Mouse (Mus musculus) neural tube, embryonic 14.5 days (tissue): ENCODE results near the gene Mtfr1l. TPM values are rescaled to one million over a fixed set of nuclear protein-coding genes. Genes with fewer than 3 reads are reported as not detected.
A peak's percentile ranks its signal among the peaks of the same experiment; 100 is the strongest.

Experiments used
- ATAC-seq: fragments of 200-750 bp; cut with Nextera tagmentation; 2 replicates; pipeline ENCODE4 v1.8.0; 2017; ENCODE audit warnings: low read depth, mild to moderate bottlenecking, moderate TSS enrichment, moderate library complexity
- H3K27ac ChIP-seq: fragments of 300-500 bp; sonication (generic); 2 replicates; pipeline ENCODE4 v1.5.1; 2014; ENCODE audit warnings: low read depth, mild to moderate bottlenecking, control low read depth, low read length, moderate library complexity, mixed read lengths
- H3K27me3 ChIP-seq: fragments of 300-500 bp; sonication (generic); 2 replicates; pipeline ENCODE4 v1.6.1; 2014; ENCODE audit warnings: low read length; ENCODE audit not compliant: control insufficient read depth, insufficient read depth
- H3K36me3 ChIP-seq: fragments of 300-500 bp; sonication (generic); 2 replicates; pipeline ENCODE4 v1.6.1; 2014; ENCODE audit warnings: low read length, mixed read lengths; ENCODE audit not compliant: control insufficient read depth, insufficient read depth
- H3K4me1 ChIP-seq: fragments of 300-500 bp; sonication (generic); 2 replicates; pipeline ENCODE4 v1.6.1; 2014; ENCODE audit warnings: low read length; ENCODE audit not compliant: control insufficient read depth, insufficient read depth
- H3K4me2 ChIP-seq: fragments of 300-500 bp; sonication (generic); 2 replicates; pipeline ENCODE4 v1.6.1; 2014; ENCODE audit warnings: mild to moderate bottlenecking, low read depth, low read length, control low read depth
- H3K4me3 ChIP-seq: fragments of 300-500 bp; sonication (generic); 2 replicates; pipeline ENCODE4 v1.5.1; 2014; ENCODE audit warnings: low read depth, low read length, control low read depth, mixed read lengths
- H3K9ac ChIP-seq: fragments of 300-500 bp; sonication (generic); replicated peaks from 2 replicates; pipeline ENCODE4 v1.6.1; 2014; ENCODE audit warnings: low read depth, mild to moderate bottlenecking, control low read depth, low read length, mixed read lengths
- H3K9me3 ChIP-seq: fragments of 300-500 bp; sonication (generic); 2 replicates; pipeline ENCODE4 v1.6.1; 2016; ENCODE audit warnings: low read length; ENCODE audit not compliant: control insufficient read depth
- WGBS: fragments of 180-500 bp; shearing (Covaris S2); extraction: QIAGEN DNeasy Blood & Tissue Kit; methylation state at CpG from one replicate; pipeline ENCODE4 v1.1.7; 2014; 5-methylcytosine and 5-hydroxymethylcytosine counted together
- polyA plus RNA-seq: library from polyadenylated mRNA; unstranded; fragments of >200 nt; fragmentation: Nextera tagmentation; extraction: Ambion mirVana; gene quantifications from 2 replicates; pipeline ENCODE4 v1.2.1, GENCODE M21; 2014

The Mtfr1l gene
- polyA plus RNA-seq, result 195 and 199 TPM in 2 replicates

- peak within 1 kb of the TSS; percentile 76 for H3K27ac ChIP-seq
Measured at GRCm38 (mm10) chr4:134534932-134535786, at the start of gene Mtfr1l. Gene Mtfr1l (minus strand): TSS chr4:134535387.

GRCm38 (mm10) chr4:134583513-134583912 is 48.3 kb upstream of the Mtfr1l start:
- Histone ChIP-seq H3K9me3 (no peaks in the 10 kb centered on the region), H3K27ac (no peak overlapping the region), H3K36me3 (no peaks in the 10 kb centered on the region), H3K4me2 (no peak overlapping the region), H3K27me3 (no peaks in the 10 kb centered on the region), H3K9ac (no peak overlapping the region), H3K4me3 (no peak overlapping the region), H3K4me1 (peaks cover 14% of the 10 kb centered on the region)
- no peak for ATAC-seq
- WGBS, result 71% methylated on average over 3 of the region's 3 CpGs

More at GRCm38 (mm10) chr4:134534932-134535786, at the start of gene Mtfr1l:
- WGBS, result under 1% methylated on average over 69 of the region's 71 CpGs
- H3K27me3 ChIP-seq, result no peaks in the 10 kb centered on the region
- H3K4me2 ChIP-seq, result peak within 1 kb of the TSS; percentile 83
- peaks cover 16% of the 10 kb centered on the region for H3K4me1 ChIP-seq
- peak within 1 kb of the TSS; percentile 78 for H3K9ac ChIP-seq
- H3K36me3 ChIP-seq, result peaks cover 26% of the 10 kb centered on the region
- H3K9me3 ChIP-seq, result no peaks in the 10 kb centered on the region
- ATAC-seq, result peak; percentile 97
- H3K4me3 ChIP-seq, result peak within 1 kb of the TSS; percentile 98

DNA sequence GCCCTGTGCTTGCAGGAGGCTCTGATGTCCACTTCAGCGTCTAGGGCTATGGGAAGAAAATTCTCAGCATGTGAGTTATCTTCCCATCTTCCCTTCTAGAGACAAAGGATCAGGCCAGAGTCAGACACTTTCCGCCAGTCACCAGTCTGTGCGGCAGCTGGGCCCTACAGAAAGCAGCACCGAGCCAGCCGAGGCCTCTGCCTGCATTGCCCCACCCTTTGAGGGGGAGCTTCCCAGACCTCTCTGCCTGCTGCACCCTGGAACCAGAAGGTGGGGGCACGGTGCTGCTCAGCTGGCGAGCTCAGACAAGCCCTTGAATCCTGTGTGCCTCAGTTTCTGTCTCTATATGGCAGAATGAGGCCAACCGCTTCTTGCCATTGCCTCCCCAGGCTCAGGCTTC is 46.2 kb upstream of the Mtfr1l start:
- Histone ChIP-seq H3K27me3 (no peaks in the 10 kb centered on the region), H3K4me1 (peaks cover 9% of the 10 kb centered on the region), H3K9ac (no peak overlapping the region), H3K4me3 (no peak overlapping the region), H3K27ac (no peak overlapping the region), H3K4me2 (no peak overlapping the region), H3K9me3 (no peaks in the 10 kb centered on the region), H3K36me3 (no peaks in the 10 kb centered on the region)
- 49% methylated on average over 8 of the region's 8 CpGs for WGBS
- ATAC-seq, result no peak

- H3K4me2 ChIP-seq, result no peak overlapping the region
- 57% methylated on average over 15 of the region's 15 CpGs for WGBS
- H3K4me3 ChIP-seq, result no peak overlapping the region
- peak overlapping the region; percentile 39; the same call in 1 of the 2 replicates for H3K27ac ChIP-seq
- no peak overlapping the region for H3K9ac ChIP-seq
- peaks cover 9% of the 10 kb centered on the region for H3K4me1 ChIP-seq
- ATAC-seq, result 0 out of 2 replicates have a peak, but pooled peaks have one; percentile 60
- no peaks in the 10 kb centered on the region for H3K9me3 ChIP-seq
- no peaks in the 10 kb centered on the region for H3K36me3 ChIP-seq
- no peaks in the 10 kb centered on the region for H3K27me3 ChIP-seq
Measured at GRCm38 (mm10) chr4:134580351-134581148, 45.4 kb upstream of the Mtfr1l start.

GRCm38 (mm10) chr4:134579620-134580019 is 44.4 kb upstream of the Mtfr1l start:
- 0 out of 2 replicates have a peak overlapping the region, but pooled peaks have one; percentile 7 for H3K27ac ChIP-seq
- no peak overlapping the region for H3K9ac ChIP-seq
- no peak overlapping the region for H3K4me2 ChIP-seq
- H3K36me3 ChIP-seq, result no peaks in the 10 kb centered on the region
- ATAC-seq, result no peak
- H3K9me3 ChIP-seq, result no peaks in the 10 kb centered on the region
- WGBS, result 27% methylated on average over 5 of the region's 5 CpGs
- H3K4me1 ChIP-seq, result peaks cover 9% of the 10 kb centered on the region
- no peaks in the 10 kb centered on the region for H3K27me3 ChIP-seq
- H3K4me3 ChIP-seq, result no peak overlapping the region

- no peak for ATAC-seq
- 9% methylated on average over 11 of the region's 11 CpGs for WGBS
- peaks cover 9% of the 10 kb centered on the region for H3K4me1 ChIP-seq
- no peaks in the 10 kb centered on the region for H3K36me3 ChIP-seq
- no peak overlapping the region for H3K4me3 ChIP-seq
- no peaks in the 10 kb centered on the region for H3K9me3 ChIP-seq
- H3K4me2 ChIP-seq, result no peak overlapping the region
- H3K9ac ChIP-seq, result no peak overlapping the region
- H3K27me3 ChIP-seq, result no peaks in the 10 kb centered on the region
- H3K27ac ChIP-seq, result no peak overlapping the region
Measured at GRCm38 (mm10) chr4:134579212-134579611, 44.0 kb upstream of the Mtfr1l start.

GRCm38 (mm10) chr4:134578407-134578806 is 43.2 kb upstream of the Mtfr1l start:
- Histone ChIP-seq H3K27ac (no peak overlapping the region), H3K4me3 (no peak overlapping the region), H3K9ac (no peak overlapping the region), H3K4me1 (peaks cover 9% of the 10 kb centered on the region), H3K36me3 (no peaks in the 10 kb centered on the region), H3K4me2 (no peak overlapping the region), H3K9me3 (no peaks in the 10 kb centered on the region), H3K27me3 (no peaks in the 10 kb centered on the region)
- 0 out of 2 replicates have a peak, but pooled peaks have one; percentile 16 for ATAC-seq
- WGBS, result 64% methylated on average over 5 of the region's 5 CpGs

GRCm38 (mm10) chr4:134577281-134577680 is 42.1 kb upstream of the Mtfr1l start:
- Histone ChIP-seq H3K36me3 (no peaks in the 10 kb centered on the region), H3K4me2 (no peak overlapping the region), H3K9ac (no peak overlapping the region), H3K27ac (no peak overlapping the region), H3K27me3 (no peaks in the 10 kb centered on the region), H3K4me3 (no peak overlapping the region), H3K4me1 (peaks cover 9% of the 10 kb centered on the region), H3K9me3 (no peaks in the 10 kb centered on the region)
- WGBS, result 86% methylated on average over 2 of the region's 2 CpGs
- ATAC-seq, result no peak

- Histone ChIP-seq H3K4me1 (peaks cover 9% of the 10 kb centered on the region), H3K36me3 (no peaks in the 10 kb centered on the region), H3K4me2 (no peak overlapping the region), H3K4me3 (no peak overlapping the region), H3K9me3 (no peaks in the 10 kb centered on the region), H3K9ac (no peak overlapping the region), H3K27me3 (no peaks in the 10 kb centered on the region), H3K27ac (no peak overlapping the region)
- 40% methylated on average over 11 of the region's 11 CpGs for WGBS
- ATAC-seq, result no peak
Measured at GRCm38 (mm10) chr4:134575486-134575885, 40.3 kb upstream of the Mtfr1l start.
